Mouse (Mus musculus) kidney, adult 9 months (tissue): ENCODE results near the gene Txnrd1.

ENCODE experiments used
- DNase-seq: peaks from one replicate; pipeline ENCODE4 v3.0.0; 2022

Txnrd1 gene

GRCm38 (mm10) chr10:82923547-82923946, 89.8 kb downstream of the Txnrd1 start:
- no peak for DNase-seq

GRCm38 (mm10) chr10:82924750-82925149, 91.0 kb downstream of the Txnrd1 start:
- no peak for DNase-seq

GRCm38 (mm10) chr10:82925624-82926023, 91.9 kb downstream of the Txnrd1 start:
- no peak for DNase-seq

GRCm38 (mm10) chr10:82935018-82935633, 101.4 kb downstream of the Txnrd1 start:
- DNase-seq: no peak

- no peak for DNase-seq
Observed at GRCm38 (mm10) chr10:82935774-82936173, 102.0 kb downstream of the Txnrd1 start.
